ENCODE assay signal across 23 mouse cellular contexts in genomic region chr5:107039956-107040355, GRCm38 (mm10).
A peak's percentile ranks its signal among the peaks of the same experiment; 100 is the strongest.
DNase-seq lines count a peak whose midpoint lies in the region; ATAC-seq and TF ChIP-seq lines count a peak whose summit lies in the region.
"Had no signal": no experiment of that assay in that cellular context is flagged by ENCODE, and none has a peak within 500 bp of the region (broad histone marks: within the 10 kb centered on the region; RNA-seq: fewer than 3 reads in every experiment).

No protein-coding gene starts in this region.

- H3K27me3 ChIP-seq in lung, embryonic 14.5 days (ENCODE audit: insufficient read depth, low read length): no peaks in the 10 kb centered on the region
- no peaks in the 10 kb centered on the region for H3K27me3 ChIP-seq in intestine, embryonic 16.5 days (replicated peaks; ENCODE audit: control insufficient read depth, insufficient read depth, low read length)
- no peaks in the 10 kb centered on the region for H3K27me3 ChIP-seq in stomach, postnatal 0 days (ENCODE audit: control insufficient read depth, insufficient read depth, low read length)
- H3K27me3 ChIP-seq: embryonic facial prominence, embryonic 15.5 days; forebrain, embryonic 15.5 days; hindbrain, embryonic 12.5 days; limb, embryonic 12.5 days; neural tube, embryonic 13.5 days had no signal

- no peaks in the 10 kb centered on the region for H3K9me3 ChIP-seq in lung, embryonic 14.5 days (ENCODE audit: low read depth, low read length)
- H3K9me3 ChIP-seq in intestine, embryonic 16.5 days (ENCODE audit: control insufficient read depth, low read length): no peaks in the 10 kb centered on the region
- no peaks in the 10 kb centered on the region for H3K9me3 ChIP-seq in stomach, postnatal 0 days (ENCODE audit: control insufficient read depth, low read length)
- H3K9me3 ChIP-seq: embryonic facial prominence, embryonic 15.5 days; forebrain, embryonic 15.5 days; hindbrain, embryonic 12.5 days; limb, embryonic 12.5 days; liver, embryonic 15.5 days; midbrain, embryonic 15.5 days had no signal

- H3K4me2 ChIP-seq in lung, embryonic 14.5 days: no peak overlapping the region
- H3K4me2 ChIP-seq in intestine, embryonic 16.5 days (ENCODE audit: low read depth, low read length): no peak overlapping the region
- no peak overlapping the region for H3K4me2 ChIP-seq in stomach, postnatal 0 days (replicated peaks; ENCODE audit: low read depth)
- H3K4me2 ChIP-seq: embryonic facial prominence, embryonic 15.5 days; forebrain, embryonic 15.5 days; heart, embryonic 13.5 days; hindbrain, embryonic 12.5 days; limb, embryonic 12.5 days; liver, embryonic 15.5 days; midbrain, embryonic 15.5 days; neural tube, embryonic 13.5 days had no signal

- peak overlapping the region; percentile 74 for H3K27ac ChIP-seq in gastrocnemius, adult 2 months
- peak overlapping the region; percentile 37; the same call in 1 of the 2 replicates for H3K27ac ChIP-seq in lung, embryonic 14.5 days (ENCODE audit: low read depth)
- H3K27ac ChIP-seq in intestine, embryonic 16.5 days (ENCODE audit: low read length): peak overlapping the region; percentile 45
- peak overlapping the region; percentile 84 for H3K27ac ChIP-seq in stomach, postnatal 0 days (replicated peaks)
- H3K27ac ChIP-seq: embryonic facial prominence, embryonic 15.5 days; forebrain, embryonic 15.5 days; heart, embryonic 13.5 days; hindbrain, embryonic 12.5 days; limb, embryonic 12.5 days; liver, embryonic 15.5 days; macrophage; midbrain, embryonic 15.5 days; neural tube, embryonic 13.5 days had no signal

- H3K4me3 ChIP-seq in gastrocnemius, adult 2 months: no peak overlapping the region
- no peak overlapping the region for H3K4me3 ChIP-seq in lung, embryonic 14.5 days (ENCODE audit: low read depth, low read length)
- H3K4me3 ChIP-seq in intestine, embryonic 16.5 days (ENCODE audit: low read length): no peak overlapping the region
- H3K4me3 ChIP-seq in stomach, postnatal 0 days (ENCODE audit: low read depth, low read length): no peak overlapping the region
- H3K4me3 ChIP-seq: embryonic facial prominence, embryonic 15.5 days; forebrain, embryonic 15.5 days; heart, embryonic 13.5 days; hindbrain, embryonic 12.5 days; limb, embryonic 12.5 days; liver, embryonic 15.5 days; midbrain, embryonic 15.5 days; neural tube, embryonic 13.5 days had no signal

- TF ChIP-seq EP300 in stomach, postnatal 0 days (optimal IDR thresholded peaks at IDR 0.05): no peak

- no peak for TF ChIP-seq CTCF in gastrocnemius, adult 2 months (IDR thresholded peaks at IDR 0.05)
- no peak for TF ChIP-seq CTCF in lung, embryonic 14.5 days (IDR thresholded peaks at IDR 0.05; ENCODE audit: low read depth)
- TF ChIP-seq CTCF in stomach, postnatal 0 days (IDR thresholded peaks at IDR 0.05; ENCODE audit: low read depth): no peak

- 77% methylated on average over 6 of the region's 6 CpGs for WGBS in lung, embryonic 14.5 days
- 69% methylated on average over 6 of the region's 6 CpGs for WGBS in intestine, embryonic 16.5 days
- WGBS in stomach, postnatal 0 days: 68% methylated on average over 6 of the region's 6 CpGs

- no peak overlapping the region for H3K9ac ChIP-seq in lung, embryonic 14.5 days
- no peak overlapping the region for H3K9ac ChIP-seq in intestine, embryonic 16.5 days (ENCODE audit: low read depth, low read length)
- no peak overlapping the region for H3K9ac ChIP-seq in stomach, postnatal 0 days (ENCODE audit: low read length)
- H3K9ac ChIP-seq: embryonic facial prominence, embryonic 15.5 days; forebrain, embryonic 15.5 days; heart, embryonic 13.5 days; hindbrain, embryonic 12.5 days; limb, embryonic 12.5 days; liver, embryonic 15.5 days; midbrain, embryonic 15.5 days; neural tube, embryonic 13.5 days had no signal

- H3K4me1 ChIP-seq in lung, embryonic 14.5 days (ENCODE audit: insufficient read depth): no peaks in the 10 kb centered on the region
- peaks cover 13% of the 10 kb centered on the region for H3K4me1 ChIP-seq in intestine, embryonic 16.5 days (ENCODE audit: control insufficient read depth, insufficient read depth, low read length)
- H3K4me1 ChIP-seq in stomach, postnatal 0 days (replicated peaks; ENCODE audit: control insufficient read depth, insufficient read depth): peaks cover 4% of the 10 kb centered on the region; the same call in 1 of the 2 replicates
- H3K4me1 ChIP-seq: forebrain, embryonic 15.5 days; hindbrain, embryonic 12.5 days; midbrain, embryonic 15.5 days; neural tube, embryonic 13.5 days had no signal

- intact Hi-C loops in gastrocnemius, adult 2 months (cut with DNase I): no loop called here

- no peak for ATAC-seq in lung, embryonic 14.5 days (ENCODE audit: insufficient read depth)
- peak; percentile 53 for ATAC-seq in intestine, embryonic 16.5 days
- peak; percentile 64 for ATAC-seq in stomach, postnatal 0 days (ENCODE audit: low FRiP score, low TSS enrichment)
- ATAC-seq: forebrain, embryonic 15.5 days; midbrain, embryonic 15.5 days had no signal

- no peak for DNase-seq in gastrocnemius, adult 2 months
- no peak for DNase-seq in gastrocnemius, adult 8-10 months (ENCODE audit: low spot score in 2 of 2)
- no peak for DNase-seq in lung, embryonic 14.5 days
- no peak for DNase-seq in lung, postnatal 25 days (ENCODE audit: low spot score)
- DNase-seq in stomach, postnatal 0 days (ENCODE audit: low spot score): no peak
- DNase-seq in adrenal gland, adult (ENCODE audit: inconsistent age in 2 of 2, low spot score in 1 of 2): no peak
- DNase-seq: adrenal gland, postnatal 14 days; cerebellum, adult 8-10 months; cerebellum, postnatal 36 days; gastrocnemius, postnatal 25 days; heart, adult 18-20 months; kidney, postnatal 4 days; thymus, postnatal 25 days had no signal

- no peaks in the 10 kb centered on the region for H3K36me3 ChIP-seq in lung, embryonic 14.5 days (ENCODE audit: insufficient read depth)
- no peaks in the 10 kb centered on the region for H3K36me3 ChIP-seq in intestine, embryonic 16.5 days (ENCODE audit: control insufficient read depth, insufficient read depth, low read length)
- H3K36me3 ChIP-seq in stomach, postnatal 0 days (ENCODE audit: control insufficient read depth, insufficient read depth, low read length): no peaks in the 10 kb centered on the region
- H3K36me3 ChIP-seq: embryonic facial prominence, embryonic 15.5 days; forebrain, embryonic 15.5 days; heart, embryonic 13.5 days; hindbrain, embryonic 12.5 days; limb, embryonic 12.5 days; liver, embryonic 15.5 days; midbrain, embryonic 15.5 days; neural tube, embryonic 13.5 days had no signal
